In the genomic region with DNA sequence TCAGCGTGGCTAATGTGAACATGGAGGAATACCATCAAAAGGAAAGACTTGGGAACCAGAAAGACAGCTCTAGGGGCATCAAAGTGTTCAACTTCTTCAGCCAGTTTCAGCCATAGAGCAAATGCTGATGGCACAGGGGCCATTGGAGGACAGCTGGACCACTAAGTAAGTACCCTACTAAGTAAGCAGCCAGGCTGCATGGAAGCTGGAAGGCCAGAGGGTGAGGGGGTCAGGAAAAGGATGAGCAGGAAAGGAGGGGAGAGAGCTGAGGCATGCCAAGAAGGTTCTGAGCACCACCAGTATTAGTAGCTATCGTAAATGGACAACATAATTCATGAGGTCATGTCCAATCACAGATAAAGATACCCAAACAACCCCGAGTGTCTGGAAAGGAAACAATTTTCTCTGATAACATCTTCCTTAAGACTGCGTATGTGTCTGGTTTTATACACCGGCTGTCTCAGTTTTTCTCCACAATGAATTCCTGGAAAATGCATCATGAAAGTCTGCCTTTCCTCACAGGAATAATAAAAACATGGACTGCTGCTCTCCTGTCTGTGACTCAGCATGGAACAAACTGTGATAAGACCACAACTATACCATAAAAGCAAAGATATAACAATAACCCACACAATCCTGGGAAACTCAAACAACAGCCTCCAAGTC, we compare ENCODE assay signal across 20 mouse cellular contexts.
DNase-seq lines count a peak whose midpoint lies in the region; ATAC-seq and TF ChIP-seq lines count a peak whose summit lies in the region.
"Had no signal": no experiment of that assay in that cellular context is flagged by ENCODE, and none has a peak within 500 bp of the region (broad histone marks: within the 10 kb centered on the region; RNA-seq: fewer than 3 reads in every experiment).

No protein-coding gene starts in this region.

- no peak for TF ChIP-seq EP300 in stomach, postnatal 0 days (optimal IDR thresholded peaks at IDR 0.05)

- H3K4me3 ChIP-seq in stomach, postnatal 0 days (ENCODE audit: low read depth, low read length) = no peak overlapping the region
- no peak overlapping the region for H3K4me3 ChIP-seq in hindbrain, embryonic 11.5 days (ENCODE audit: low read depth, low read length)
- H3K4me3 ChIP-seq: embryonic facial prominence, embryonic 15.5 days; forebrain, embryonic 12.5 days; heart, embryonic 15.5 days; kidney, embryonic 15.5 days; liver, embryonic 15.5 days; midbrain, embryonic 12.5 days; neural tube, embryonic 13.5 days had no signal

- H3K9me3 ChIP-seq in stomach, postnatal 0 days (ENCODE audit: control insufficient read depth, low read length) = no peaks in the 10 kb centered on the region
- H3K9me3 ChIP-seq in hindbrain, embryonic 11.5 days (ENCODE audit: control insufficient read depth, low read length) = no peaks in the 10 kb centered on the region
- H3K9me3 ChIP-seq: embryonic facial prominence, embryonic 15.5 days; forebrain, embryonic 12.5 days; G1E; heart, embryonic 15.5 days; kidney, embryonic 15.5 days; liver, embryonic 15.5 days; midbrain, embryonic 12.5 days; neural tube, embryonic 13.5 days had no signal

- no peaks in the 10 kb centered on the region for H3K36me3 ChIP-seq in stomach, postnatal 0 days (ENCODE audit: control insufficient read depth, insufficient read depth, low read length)
- no peaks in the 10 kb centered on the region for H3K36me3 ChIP-seq in hindbrain, embryonic 11.5 days (ENCODE audit: control insufficient read depth, insufficient read depth, low read length)
- H3K36me3 ChIP-seq: embryonic facial prominence, embryonic 15.5 days; forebrain, embryonic 12.5 days; heart, embryonic 15.5 days; kidney, embryonic 15.5 days; liver, embryonic 15.5 days; midbrain, embryonic 12.5 days; neural tube, embryonic 13.5 days had no signal

- no peaks in the 10 kb centered on the region for H3K27me3 ChIP-seq in stomach, postnatal 0 days (ENCODE audit: control insufficient read depth, insufficient read depth, low read length)
- H3K27me3 ChIP-seq in hindbrain, embryonic 11.5 days (ENCODE audit: control insufficient read depth, insufficient read depth, low read length) = no peaks in the 10 kb centered on the region
- H3K27me3 ChIP-seq: embryonic facial prominence, embryonic 15.5 days; forebrain, embryonic 12.5 days; heart, embryonic 15.5 days; kidney, embryonic 15.5 days; liver, embryonic 15.5 days; midbrain, embryonic 12.5 days; neural tube, embryonic 13.5 days had no signal

- no peak overlapping the region; the same call in 1 of the 2 replicates for H3K27ac ChIP-seq in stomach, postnatal 0 days (replicated peaks)
- no peak overlapping the region for H3K27ac ChIP-seq in hindbrain, embryonic 11.5 days (ENCODE audit: low read depth, low read length)
- H3K27ac ChIP-seq: embryonic facial prominence, embryonic 15.5 days; forebrain, embryonic 12.5 days; heart, embryonic 15.5 days; hindbrain, postnatal 0 days; kidney, embryonic 15.5 days; liver, embryonic 15.5 days; midbrain, embryonic 12.5 days; neural tube, embryonic 13.5 days had no signal

- 52% methylated on average over 5 of the region's 5 CpGs for WGBS in stomach, postnatal 0 days
- WGBS in hindbrain, embryonic 11.5 days = 89% methylated on average over 5 of the region's 5 CpGs

- TF ChIP-seq CTCF in stomach, postnatal 0 days (IDR thresholded peaks at IDR 0.05; ENCODE audit: low read depth) = no peak

- no peak overlapping the region for H3K9ac ChIP-seq in stomach, postnatal 0 days (ENCODE audit: low read length)
- no peak overlapping the region for H3K9ac ChIP-seq in hindbrain, embryonic 11.5 days (ENCODE audit: low read depth, low read length)
- H3K9ac ChIP-seq: embryonic facial prominence, embryonic 15.5 days; forebrain, embryonic 12.5 days; heart, embryonic 15.5 days; kidney, embryonic 15.5 days; liver, embryonic 15.5 days; midbrain, embryonic 12.5 days; neural tube, embryonic 13.5 days had no signal

- ATAC-seq in stomach, postnatal 0 days (ENCODE audit: low FRiP score, low TSS enrichment) = peak; percentile 47; the same call in 1 of the 2 replicates
- ATAC-seq in hindbrain, embryonic 11.5 days (ENCODE audit: low FRiP score) = no peak
- ATAC-seq: hindbrain, postnatal 0 days had no signal

- no peak overlapping the region for H3K4me2 ChIP-seq in stomach, postnatal 0 days (replicated peaks; ENCODE audit: low read depth)
- no peak overlapping the region for H3K4me2 ChIP-seq in hindbrain, embryonic 11.5 days (replicated peaks; ENCODE audit: low read depth, low read length)
- H3K4me2 ChIP-seq: embryonic facial prominence, embryonic 15.5 days; forebrain, embryonic 12.5 days; heart, embryonic 15.5 days; kidney, embryonic 15.5 days; liver, embryonic 15.5 days; midbrain, embryonic 12.5 days; neural tube, embryonic 13.5 days had no signal

- peak; percentile 5 for DNase-seq in adrenal gland, adult 2 months
- no peak for DNase-seq in adrenal gland, postnatal 36 days
- DNase-seq in kidney, adult 9 months = peak; percentile 11
- DNase-seq in kidney, adult 8-10 months = no peak
- peak; percentile 62 for DNase-seq in fibroblast of lung, adult 2 months (ENCODE audit: low read depth)
- no peak for DNase-seq in stomach, postnatal 0 days (ENCODE audit: low spot score)
- DNase-seq in cerebellum, adult 8-10 months = no peak
- no peak for DNase-seq in hindbrain, embryonic 11.5 days (ENCODE audit: low spot score)
- DNase-seq: embryo, embryonic 11 days; heart, postnatal 4 days; thymus, postnatal 36 days had no signal

- no peaks in the 10 kb centered on the region; the same call in 1 of the 2 replicates for H3K4me1 ChIP-seq in stomach, postnatal 0 days (replicated peaks; ENCODE audit: control insufficient read depth, insufficient read depth)
- H3K4me1 ChIP-seq in hindbrain, embryonic 11.5 days (replicated peaks; ENCODE audit: control insufficient read depth, insufficient read depth, low read length) = no peaks in the 10 kb centered on the region
- H3K4me1 ChIP-seq: embryonic facial prominence, embryonic 15.5 days; liver, embryonic 15.5 days had no signal

Comparison
In these comparisons a context has a peak if more than half of its experiments do, and no peak if none do; other contexts are left out.
1. DNase-seq: peak in adrenal gland, adult 2 months (single experiment), kidney, adult 9 months (single experiment) and fibroblast of lung, adult 2 months (single experiment); none in adrenal gland, postnatal 36 days (0 of 2), kidney, adult 8-10 months (0 of 2), stomach, postnatal 0 days (single experiment), cerebellum, adult 8-10 months (single experiment) and hindbrain, embryonic 11.5 days (single experiment).